Mouse (Mus musculus): ENCODE measurements around the gene Lnp1. TPM values are rescaled to one million over a fixed set of nuclear protein-coding genes. Genes with fewer than 3 reads are reported as not detected.

The Lnp1 gene
- polyA plus RNA-seq, 1 experiment from 2014 or later, result not detected

DNA sequence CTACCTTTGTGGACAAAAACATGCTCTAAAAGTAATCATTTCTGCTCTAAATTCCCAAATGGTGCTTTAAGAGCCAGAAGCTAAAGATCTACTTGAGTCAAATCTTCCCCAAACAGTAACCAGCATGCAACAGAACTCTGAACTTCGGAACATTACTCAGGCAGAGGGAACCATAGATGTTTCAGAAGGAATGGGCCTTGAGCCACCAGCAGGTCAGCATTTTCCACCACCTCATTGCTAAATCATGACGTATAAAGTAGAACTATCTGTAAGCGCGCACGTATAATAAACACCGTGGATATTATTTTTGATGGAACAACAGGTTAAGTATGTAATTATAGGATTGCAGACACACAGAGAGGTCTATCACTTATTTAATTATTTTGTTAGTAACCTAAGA is 43.0 kb downstream of the Lnp1 start:
- no peaks in the 10 kb centered on the region for H3K9me3 ChIP-seq
- 0 out of 2 replicates have a peak, but pooled peaks cover 6% of the 10 kb centered on the region for H3K4me1 ChIP-seq
- H3K4me3 ChIP-seq (replicated peaks), result no peak overlapping the region
- no peak overlapping the region for H3K9ac ChIP-seq
- 98% methylated on average over 6 of the region's 6 CpGs for WGBS
- no peaks in the 10 kb centered on the region for H3K36me3 ChIP-seq (replicated peaks)
- no peaks in the 10 kb centered on the region for H3K27me3 ChIP-seq
- no peak overlapping the region for H3K4me2 ChIP-seq
- no peak overlapping the region for H3K27ac ChIP-seq
- no peak for ATAC-seq (ENCODE audit: low FRiP score)

GRCm38 (mm10) chr16:56873410-56873809 is 54.5 kb downstream of the Lnp1 start:
- Histone ChIP-seq H3K9me3 (no peaks in the 10 kb centered on the region), H3K4me2 (no peak overlapping the region), H3K27ac (no peak overlapping the region), H3K4me3 (replicated peaks) (no peak overlapping the region), H3K9ac (no peak overlapping the region), H3K27me3 (no peaks in the 10 kb centered on the region), H3K36me3 (replicated peaks) (no peaks in the 10 kb centered on the region), H3K4me1 (no peaks in the 10 kb centered on the region)
- 36% methylated on average over 2 of the region's 2 CpGs for WGBS
- no peak for ATAC-seq (ENCODE audit: low FRiP score)

DNA sequence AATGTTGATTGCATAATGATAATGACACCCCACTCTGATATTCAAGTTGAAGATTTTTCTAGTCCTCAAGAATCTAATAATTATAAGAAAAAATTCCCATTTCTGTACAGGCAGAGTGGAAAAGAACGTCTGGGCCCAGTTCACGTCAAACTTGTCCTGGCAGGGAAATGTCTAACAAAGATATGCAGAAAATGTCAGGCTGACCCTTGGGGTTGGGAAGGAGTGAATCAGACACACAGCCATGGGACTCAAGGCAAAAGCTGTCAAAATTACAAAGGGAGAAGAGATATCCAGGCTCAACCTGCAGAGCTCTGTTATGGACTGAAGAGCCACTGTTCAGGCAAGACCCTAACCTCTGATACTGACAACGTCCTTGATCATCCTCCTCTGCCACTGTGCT is 57.4 kb downstream of the Lnp1 start:
- H3K9me3 ChIP-seq, result no peaks in the 10 kb centered on the region
- H3K36me3 ChIP-seq (replicated peaks), result no peaks in the 10 kb centered on the region
- H3K27ac ChIP-seq, result no peak overlapping the region
- H3K4me2 ChIP-seq, result no peak overlapping the region
- no peak overlapping the region for H3K9ac ChIP-seq
- H3K4me1 ChIP-seq, result no peaks in the 10 kb centered on the region
- H3K27me3 ChIP-seq, result no peaks in the 10 kb centered on the region
- ATAC-seq (ENCODE audit: low FRiP score), result no peak
- WGBS, result 74% methylated on average over 3 of the region's 3 CpGs
- H3K4me3 ChIP-seq (replicated peaks), result no peak overlapping the region

DNA sequence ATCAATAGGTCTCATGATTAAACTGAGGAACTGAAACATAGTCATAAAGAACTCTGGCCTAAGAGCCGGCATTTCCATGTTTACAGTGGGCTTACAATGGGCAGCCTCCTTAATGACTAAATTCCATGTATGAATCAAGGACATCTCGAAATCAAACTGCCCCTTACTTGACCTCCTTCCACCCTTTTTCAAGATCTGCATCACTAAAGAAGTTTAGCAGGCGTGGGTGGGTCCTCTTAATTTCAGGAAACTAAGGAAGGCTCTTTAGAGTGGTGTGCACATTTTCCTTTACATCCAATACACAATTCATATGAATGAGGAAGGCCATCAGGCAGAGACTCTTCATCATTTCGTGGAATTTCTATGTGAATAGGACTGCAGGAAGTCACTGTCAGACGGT is 59.5 kb downstream of the Lnp1 start:
- no peaks in the 10 kb centered on the region for H3K4me1 ChIP-seq
- 80% methylated on average over 5 of the region's 5 CpGs for WGBS
- no peak overlapping the region for H3K4me2 ChIP-seq
- no peak overlapping the region for H3K27ac ChIP-seq
- H3K4me3 ChIP-seq (replicated peaks), result no peak overlapping the region
- H3K27me3 ChIP-seq, result no peaks in the 10 kb centered on the region
- no peak overlapping the region for H3K9ac ChIP-seq
- ATAC-seq (ENCODE audit: low FRiP score), result no peak
- no peaks in the 10 kb centered on the region for H3K9me3 ChIP-seq
- no peaks in the 10 kb centered on the region for H3K36me3 ChIP-seq (replicated peaks)

DNA sequence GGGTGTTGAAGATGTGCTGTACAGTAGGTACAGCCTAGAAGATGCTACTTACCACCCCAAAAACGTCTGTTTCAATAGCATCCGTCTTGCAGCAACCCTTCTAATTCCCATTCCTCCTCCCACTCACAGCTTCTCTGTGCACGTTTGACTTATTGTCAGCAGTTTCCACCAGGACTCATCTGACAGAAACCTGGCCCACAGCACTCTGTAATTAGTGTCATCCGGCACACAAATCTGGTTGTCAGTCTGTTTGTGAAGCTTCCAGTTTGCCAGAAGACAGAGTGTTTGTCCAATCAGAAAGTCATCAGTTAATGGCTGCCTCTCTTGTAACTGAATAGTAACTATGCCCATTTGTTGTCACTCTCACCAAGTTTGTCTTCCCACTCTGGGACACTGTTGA is 60.3 kb downstream of the Lnp1 start:
- no peaks in the 10 kb centered on the region for H3K9me3 ChIP-seq
- no peak overlapping the region for H3K4me2 ChIP-seq
- H3K4me1 ChIP-seq, result no peaks in the 10 kb centered on the region
- no peak overlapping the region for H3K4me3 ChIP-seq (replicated peaks)
- H3K27ac ChIP-seq, result no peak overlapping the region
- no peaks in the 10 kb centered on the region for H3K36me3 ChIP-seq (replicated peaks)
- H3K9ac ChIP-seq, result no peak overlapping the region
- no peak for ATAC-seq (ENCODE audit: low FRiP score)
- no peaks in the 10 kb centered on the region for H3K27me3 ChIP-seq
- WGBS, result 85% methylated on average over 4 of the region's 4 CpGs

Other genes with a start within 250 kb of the Lnp1 start
- 154 and 169 TPM in 2 replicates for gene Tfg, start 210.6 kb downstream of the Lnp1 start, polyA plus RNA-seq (2016; fragmentation: Nextera tagmentation; extraction: Ambion mirVana)
- gene Adgrg7, start 132.2 kb downstream of the Lnp1 start, polyA plus RNA-seq (2016; fragmentation: Nextera tagmentation; extraction: Ambion mirVana), result not detected in 2 replicates
- 5.6 and 5.9 TPM in 2 replicates for gene Tmem45a, start 41.9 kb downstream of the Lnp1 start, polyA plus RNA-seq (2016; fragmentation: Nextera tagmentation; extraction: Ambion mirVana)
- not detected in 2 replicates for gene Tmem45a2, start 143.3 kb upstream of the Lnp1 start, polyA plus RNA-seq (2016; fragmentation: Nextera tagmentation; extraction: Ambion mirVana)
- 62.6 and 62.7 TPM in 2 replicates for gene Tomm70a, start 193.6 kb upstream of the Lnp1 start, polyA plus RNA-seq (2016; fragmentation: Nextera tagmentation; extraction: Ambion mirVana)
- 46.0 and 48.2 TPM in 2 replicates for gene Nit2, start 239.3 kb upstream of the Lnp1 start, polyA plus RNA-seq (2016; fragmentation: Nextera tagmentation; extraction: Ambion mirVana)

Measured in forebrain, embryonic 12.5 days (tissue).